Mouse (Mus musculus): ENCODE measurements around the gene Igsf11.

GRCm38 (mm10) chr16:38900024-38900423 is 7.6 kb downstream of the Igsf11 start:
- no peak for TF ChIP-seq EP300 (IDR thresholded peaks at IDR 0.05; ENCODE audit: low read depth)
- TF ChIP-seq CTCF (IDR thresholded peaks at IDR 0.05; ENCODE audit: low read depth): no peak
